Mouse (Mus musculus): ENCODE measurements at regions not wholly inside any gene's neighbourhood (a gene's known extent, or its start where the extent isn't known, plus 50 kb on each side); places are given as distances from the start of the nearest gene placed in this dataset.

DNA sequence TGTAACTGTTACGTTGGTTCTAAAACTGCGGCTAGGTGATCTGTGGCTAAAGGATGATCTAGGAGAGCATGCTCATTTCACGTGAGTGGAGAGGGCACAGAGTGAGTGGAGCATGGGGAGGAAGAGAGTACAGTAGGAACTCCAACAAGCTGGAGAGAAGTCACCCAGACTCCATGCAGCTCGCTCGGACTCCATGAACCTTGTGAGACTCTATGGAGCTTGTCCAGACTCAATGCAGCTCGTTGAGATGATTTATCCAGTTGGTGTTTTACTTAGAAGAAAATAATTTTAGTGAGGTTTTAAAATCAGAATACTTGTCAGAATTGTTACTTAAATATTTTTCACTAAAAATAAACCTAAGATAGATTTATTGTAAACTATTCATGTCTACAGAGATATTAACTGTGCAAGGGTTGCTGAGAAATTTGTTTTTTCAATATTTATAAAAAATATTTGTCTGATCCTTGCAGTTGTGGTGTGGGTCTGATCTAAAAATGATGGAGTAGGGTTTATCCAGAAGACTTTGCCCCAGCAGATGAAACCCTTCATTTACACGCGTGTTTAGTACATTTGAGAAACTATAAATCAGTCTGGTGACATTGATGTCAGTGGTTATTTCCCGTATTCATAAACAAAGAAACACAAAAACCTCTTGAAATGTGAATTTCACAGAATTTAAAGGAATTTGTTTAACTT, 222.3 kb downstream of the Car2 start:
- no peak for ATAC-seq (replicated peaks; ENCODE audit: low read depth, poor library complexity, severe bottlenecking)

GRCm38 (mm10) chr3:15110037-15110748, 221.9 kb downstream of the Gm9733 start:
- ATAC-seq (replicated peaks; ENCODE audit: low read depth, poor library complexity, severe bottlenecking) = no peak

GRCm38 (mm10) chr3:15112177-15112838, 219.8 kb downstream of the Gm9733 start:
- no peak for ATAC-seq (replicated peaks; ENCODE audit: low read depth, poor library complexity, severe bottlenecking)

- ATAC-seq (replicated peaks; ENCODE audit: low read depth, poor library complexity, severe bottlenecking) = no peak
Measured at GRCm38 (mm10) chr3:15118634-15119356, 213.3 kb downstream of the Gm9733 start.

DNA sequence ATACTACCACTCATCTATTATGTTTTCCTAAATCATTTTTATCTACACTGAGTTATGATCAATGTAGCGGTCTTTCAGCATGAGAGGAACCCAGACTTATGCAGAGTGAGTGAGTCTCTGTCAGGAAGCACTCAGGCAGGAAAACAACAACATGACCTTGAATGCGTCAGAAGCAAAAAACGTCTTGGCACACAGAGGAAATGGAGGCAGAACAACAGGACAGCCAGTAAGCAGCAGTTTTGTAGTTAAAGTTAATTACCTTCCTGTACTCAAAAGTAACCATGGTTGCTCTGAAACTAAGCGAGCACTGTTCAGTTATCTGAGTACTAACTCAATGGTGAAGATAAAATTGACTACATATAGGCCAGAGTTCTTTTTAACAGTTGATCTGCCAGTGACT, 205.4 kb downstream of the Gm9733 start:
- no peak for ATAC-seq (replicated peaks; ENCODE audit: low read depth, poor library complexity, severe bottlenecking)

GRCm38 (mm10) chr3:15128370-15128769, 203.7 kb downstream of the Gm9733 start:
- ATAC-seq (replicated peaks; ENCODE audit: low read depth, poor library complexity, severe bottlenecking) = peak; percentile 77; the same call in 1 of the 2 replicates

GRCm38 (mm10) chr3:15128960-15129359, 203.1 kb downstream of the Gm9733 start:
- ATAC-seq (replicated peaks; ENCODE audit: low read depth, poor library complexity, severe bottlenecking) = no peak

GRCm38 (mm10) chr3:15129729-15130369, 202.3 kb downstream of the Gm9733 start:
- ATAC-seq (replicated peaks; ENCODE audit: low read depth, poor library complexity, severe bottlenecking) = no peak

DNA sequence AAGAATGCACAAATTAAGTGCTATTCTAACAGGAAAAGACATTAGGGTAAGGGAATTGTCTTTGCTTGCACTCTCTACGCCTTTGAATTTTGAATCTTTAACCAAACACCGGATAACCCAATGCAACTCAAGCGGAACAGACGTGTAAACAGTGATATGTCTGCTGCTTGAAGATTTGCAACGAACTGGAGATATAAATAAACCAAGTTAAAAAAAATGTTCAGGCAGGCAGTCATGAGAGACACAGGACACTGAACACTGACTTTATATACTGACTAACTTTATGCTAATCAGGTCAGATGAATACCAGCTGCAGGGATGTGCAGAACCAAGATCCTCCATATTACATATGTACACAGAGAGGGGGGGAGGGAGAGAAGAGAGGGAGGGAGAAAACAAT, 200.0 kb downstream of the Gm9733 start:
- no peak for ATAC-seq (replicated peaks; ENCODE audit: low read depth, poor library complexity, severe bottlenecking)

- no peak for ATAC-seq (replicated peaks; ENCODE audit: low read depth, poor library complexity, severe bottlenecking)
Measured at GRCm38 (mm10) chr3:15139550-15139949, 192.6 kb downstream of the Gm9733 start.

DNA sequence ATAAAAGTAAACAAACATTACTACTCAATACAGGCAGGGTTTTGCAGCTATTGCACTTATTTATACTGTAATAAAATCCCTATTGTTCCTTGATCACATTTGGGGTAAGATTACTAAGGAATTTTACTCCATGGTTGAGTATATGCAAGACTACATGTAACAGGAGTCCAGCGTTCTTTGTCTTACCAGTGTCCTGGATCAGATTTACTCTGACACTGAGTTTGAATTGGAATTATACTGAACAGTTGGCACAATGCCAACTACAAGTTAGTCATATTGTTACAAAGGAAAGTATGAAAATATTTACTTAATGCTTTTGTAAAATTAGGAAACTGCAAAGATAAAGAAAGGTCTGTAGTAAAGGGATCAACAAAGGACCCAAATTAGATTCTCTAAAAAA, 178.4 kb downstream of the Gm9733 start:
- no peak for ATAC-seq (replicated peaks; ENCODE audit: low read depth, poor library complexity, severe bottlenecking)

GRCm38 (mm10) chr3:15154153-15154552, 177.9 kb downstream of the Gm9733 start:
- ATAC-seq (replicated peaks; ENCODE audit: low read depth, poor library complexity, severe bottlenecking) = no peak

DNA sequence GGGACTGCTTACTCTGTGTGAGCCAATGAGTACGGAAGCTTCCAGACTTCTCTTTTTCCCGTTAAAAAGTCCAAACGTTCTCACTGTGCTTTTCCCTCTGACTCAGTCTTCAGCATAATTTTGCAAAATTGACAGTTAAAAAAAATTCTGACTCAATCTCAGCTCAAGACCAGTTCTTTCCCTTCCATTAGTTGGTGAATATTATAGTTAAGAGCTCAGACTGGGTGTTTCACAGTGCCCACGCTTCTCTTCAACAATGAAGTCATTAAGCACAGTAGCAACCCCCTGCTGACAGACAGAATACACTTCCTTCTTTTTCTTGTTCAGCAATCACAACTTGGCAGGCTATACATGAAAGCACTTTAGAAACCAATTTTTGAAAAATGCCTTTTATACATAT, 175.4 kb downstream of the Gm9733 start:
- peak; percentile 63 for ATAC-seq (replicated peaks; ENCODE audit: low read depth, poor library complexity, severe bottlenecking)

DNA sequence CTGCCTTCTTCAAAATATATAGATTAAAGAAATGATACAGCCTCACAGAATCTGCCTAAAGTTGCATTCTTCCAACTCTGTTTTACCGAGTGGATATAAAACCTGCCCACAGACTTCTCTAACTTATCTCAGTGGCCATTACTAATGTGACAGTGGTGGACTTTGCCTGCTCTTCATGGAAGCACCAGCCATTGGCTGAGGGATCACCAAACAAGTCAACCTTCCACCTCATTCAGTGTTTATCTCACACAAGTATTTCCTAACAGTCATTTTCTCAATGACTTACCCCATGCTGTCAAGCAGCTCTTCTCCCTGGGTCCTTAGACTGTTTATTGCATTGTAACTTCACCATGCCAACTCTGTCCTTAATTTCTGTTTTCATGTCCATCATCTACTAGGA, 174.3 kb downstream of the Gm9733 start:
- ATAC-seq (replicated peaks; ENCODE audit: low read depth, poor library complexity, severe bottlenecking) = no peak

DNA sequence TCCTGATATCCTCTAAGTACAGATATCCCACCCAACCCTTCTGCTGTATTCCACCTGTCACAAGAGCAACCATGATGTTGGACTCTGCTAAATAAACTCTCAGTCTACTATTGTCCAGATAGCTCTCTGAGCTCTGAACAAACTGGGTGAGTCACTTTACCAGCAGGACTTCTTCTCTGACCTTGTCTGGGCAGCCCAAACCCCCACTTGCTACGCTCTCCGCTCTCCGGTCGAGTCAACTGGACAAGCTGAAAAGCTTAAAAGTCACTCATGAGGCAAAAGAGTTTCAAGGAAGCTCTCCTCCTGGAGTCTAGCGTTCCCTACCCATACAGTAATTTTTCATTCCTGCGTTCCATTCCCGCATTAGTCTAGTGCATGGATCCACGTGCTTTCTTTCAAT, 173.2 kb downstream of the Gm9733 start:
- ATAC-seq (replicated peaks; ENCODE audit: low read depth, poor library complexity, severe bottlenecking) = no peak

DNA sequence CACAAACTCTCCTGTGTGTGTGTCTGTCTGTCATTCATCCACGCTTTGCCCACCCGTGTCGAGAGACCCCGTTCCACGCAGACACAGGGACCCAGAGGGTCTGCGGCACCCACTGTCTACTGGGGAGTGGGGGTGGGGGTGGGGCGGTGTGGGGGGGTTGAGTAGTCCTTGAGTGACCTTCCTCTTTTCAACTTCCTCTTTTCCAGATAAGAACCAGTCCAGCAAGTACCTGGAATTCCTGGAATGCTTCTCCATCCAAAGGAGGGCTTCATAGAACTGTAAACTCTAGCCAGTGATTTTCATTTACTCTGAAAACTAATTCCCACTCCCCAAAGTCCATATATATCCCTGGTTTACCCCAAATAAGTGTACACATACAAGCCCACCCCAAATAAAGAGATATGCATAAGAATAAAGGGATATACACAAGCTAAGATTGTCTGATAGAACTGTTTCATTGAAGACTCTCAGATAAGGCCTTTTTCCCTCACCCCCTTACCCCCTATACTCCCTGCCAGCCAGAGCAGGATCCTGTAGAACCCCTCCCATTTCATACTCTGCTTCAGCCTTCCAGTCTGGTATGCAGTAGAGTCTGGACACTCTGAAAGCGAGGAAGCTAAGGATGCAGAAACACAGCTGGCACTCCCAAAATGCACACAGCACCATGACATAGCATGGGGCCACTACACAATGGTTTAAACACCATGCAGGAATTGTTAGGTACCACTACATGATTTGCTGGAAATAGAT, 172.0 kb downstream of the Gm9733 start:
- ATAC-seq (replicated peaks; ENCODE audit: low read depth, poor library complexity, severe bottlenecking) = no peak

GRCm38 (mm10) chr3:15175811-15176210, 156.3 kb downstream of the Gm9733 start:
- ATAC-seq (replicated peaks; ENCODE audit: low read depth, poor library complexity, severe bottlenecking) = no peak

DNA sequence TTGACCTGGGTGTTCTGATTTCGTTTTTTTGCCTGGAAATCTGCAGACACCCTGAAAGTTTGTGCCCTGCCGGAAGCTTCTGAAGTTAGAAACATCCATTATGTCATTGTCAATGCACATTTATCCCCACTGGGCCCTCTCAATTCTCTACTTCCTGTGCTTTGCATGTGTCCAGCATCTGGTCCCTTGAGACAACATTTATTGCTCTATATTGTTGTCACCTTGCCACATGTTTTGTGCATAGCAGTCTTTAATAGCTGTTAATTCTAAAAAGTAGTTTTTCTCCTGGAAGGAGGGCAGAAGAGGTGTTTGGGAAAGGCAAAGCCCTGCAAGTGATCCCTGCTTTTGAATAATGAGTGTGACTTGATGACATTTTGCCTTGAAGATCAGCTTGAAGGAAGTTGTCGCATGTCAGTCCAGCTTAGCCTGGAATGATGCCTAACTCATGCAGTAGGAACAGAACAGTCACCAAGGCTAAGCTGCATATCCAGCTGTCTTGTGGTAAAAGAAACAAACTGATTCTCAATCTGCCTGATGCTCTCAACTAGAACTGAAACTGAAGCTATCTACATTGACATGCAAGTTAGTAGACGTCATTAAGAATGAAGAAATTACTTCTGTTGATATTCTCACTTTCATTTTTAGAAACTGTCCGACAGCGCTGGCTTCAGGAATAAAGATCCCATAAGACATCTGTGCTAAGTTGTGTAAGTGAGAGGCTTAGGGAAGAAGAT, 152.9 kb downstream of the Gm9733 start:
- ATAC-seq (replicated peaks; ENCODE audit: low read depth, poor library complexity, severe bottlenecking) = peak; percentile 69

DNA sequence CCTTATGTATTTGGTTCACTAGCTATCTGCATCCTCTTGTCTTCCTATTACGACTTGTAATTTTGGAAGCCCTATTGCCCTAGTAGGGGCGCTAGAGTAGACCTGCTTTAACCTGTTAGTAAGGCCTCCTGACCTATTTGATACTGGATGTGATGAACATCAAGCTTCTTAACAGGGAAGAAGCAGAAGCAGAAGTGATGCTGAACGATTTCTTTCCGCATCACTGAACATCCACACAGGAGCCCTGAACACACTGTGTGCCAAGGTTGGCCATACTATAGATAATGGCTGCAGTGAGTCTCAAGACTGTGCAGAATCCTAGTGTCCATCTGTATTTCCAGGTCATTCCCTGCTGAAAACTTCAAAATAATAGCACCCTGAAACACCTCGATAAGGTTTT, 151.0 kb downstream of the Gm9733 start:
- no peak for ATAC-seq (replicated peaks; ENCODE audit: low read depth, poor library complexity, severe bottlenecking)

Data from common myeloid progenitor, adult 5-6 weeks (primary cell).